Mouse (Mus musculus) left cerebral cortex, postnatal 10 days (tissue): Measurements from ENCODE around the gene Gys1. TPM values are rescaled to one million over a fixed set of nuclear protein-coding genes. Genes with fewer than 3 reads are reported as not detected.
"Not testable (repeated sequence)": the region's sequence is repeated elsewhere in the genome, so short reads cannot be mapped to it uniquely, and the experiment has no call there.

Experiments used
- DNase-seq, 2 experiments: peaks; one replicate each; pipeline ENCODE4 v3.0.0; 2021 to 2022; ENCODE audit warnings: low spot score in 2 of 2, mixed read lengths in 1 of 2; ENCODE audit errors: extremely low spot score in 1 of 2
- intact Hi-C: fragments of 180-260 bp; cut with DNase I; formaldehyde crosslinking; loops from one replicate; pipeline ENCODE4 v1.15.1; 2025
- total RNA-seq, 2 experiments: library from RNA; stranded (reverse); gene quantifications; 2 replicates each; pipeline ENCODE4 v1.2.3; 2021

Gys1 gene
- total RNA-seq, 2 experiments from 2014 or later: 16.9 to 17.3 TPM

- intact Hi-C loops: no loop called here
These were observed 31.8 kb downstream of the Gys1 start, which contains the start of gene Bax for GRCm38 (mm10) chr7:45466283-45467089. Gene Bax (minus strand): TSS chr7:45466898.

GRCm38 (mm10) chr7:45467090-45467670 is 32.5 kb downstream of the Gys1 start:
- DNase-seq: no peak
- intact Hi-C loops: no loop called here

More at GRCm38 (mm10) chr7:45466283-45467089, 31.8 kb downstream of the Gys1 start, which contains the start of gene Bax:
- peak; percentile 95 to 98 for DNase-seq

DNA sequence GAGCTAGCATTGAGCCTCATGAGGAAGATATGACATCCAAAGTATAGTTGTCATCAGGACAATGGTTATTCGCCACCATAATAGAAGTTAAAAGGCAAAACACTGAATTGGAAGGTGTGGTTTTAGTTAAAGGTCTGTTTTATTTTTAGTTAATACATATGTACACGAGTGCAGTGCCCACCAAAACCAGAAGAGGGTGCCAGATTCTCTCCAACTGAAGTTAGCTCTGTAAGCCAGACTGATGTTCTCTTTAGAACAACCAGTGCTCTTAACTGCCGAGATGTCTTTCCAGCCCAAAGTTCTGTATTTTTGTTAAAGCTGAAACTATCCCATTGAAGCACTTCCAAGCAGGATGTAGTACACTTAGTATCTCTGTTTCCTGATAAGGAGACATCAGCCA is 36.2 kb downstream of the Gys1 start:
- intact Hi-C loops: loop anchor here (10.0 kb wide), 1 partner anchor 214 kb away; the partner anchor contains the start of gene Ntn5

GRCm38 (mm10) chr7:45475291-45475969 is 40.8 kb downstream of the Gys1 start:
- intact Hi-C loops: loop anchor here (5.0 to 10.0 kb wide), 2 partner anchors 47 to 209 kb away; partner anchors contain the start of gene Ntn5
- no peak for DNase-seq

More for the DNA sequence above, 36.2 kb downstream of the Gys1 start:
- DNase-seq: peak; percentile 70 to 71

DNA sequence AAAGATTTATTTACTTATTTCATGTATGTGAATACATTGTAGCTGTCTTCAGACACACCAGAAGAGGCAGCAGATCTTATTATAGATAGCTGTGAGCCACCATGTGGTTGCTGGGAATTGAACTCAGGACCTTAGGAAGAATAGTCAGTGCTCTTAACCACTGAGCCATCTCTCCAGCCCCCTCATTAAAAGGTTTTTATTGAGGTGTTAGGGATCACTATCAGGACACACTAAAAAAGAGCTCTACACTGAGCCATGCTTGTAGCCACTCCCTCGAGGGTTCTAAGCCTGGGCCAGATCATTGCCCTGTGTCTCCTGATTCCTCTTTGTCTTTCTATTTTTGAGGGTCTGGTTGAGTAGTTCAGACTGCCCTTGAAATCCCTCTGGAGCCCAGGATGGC is 41.8 kb downstream of the Gys1 start:
- DNase-seq: no peak
- intact Hi-C loops: loop anchor here (5.0 to 10.0 kb wide), 2 partner anchors 46 to 208 kb away; partner anchors contain the start of gene Ntn5

DNA sequence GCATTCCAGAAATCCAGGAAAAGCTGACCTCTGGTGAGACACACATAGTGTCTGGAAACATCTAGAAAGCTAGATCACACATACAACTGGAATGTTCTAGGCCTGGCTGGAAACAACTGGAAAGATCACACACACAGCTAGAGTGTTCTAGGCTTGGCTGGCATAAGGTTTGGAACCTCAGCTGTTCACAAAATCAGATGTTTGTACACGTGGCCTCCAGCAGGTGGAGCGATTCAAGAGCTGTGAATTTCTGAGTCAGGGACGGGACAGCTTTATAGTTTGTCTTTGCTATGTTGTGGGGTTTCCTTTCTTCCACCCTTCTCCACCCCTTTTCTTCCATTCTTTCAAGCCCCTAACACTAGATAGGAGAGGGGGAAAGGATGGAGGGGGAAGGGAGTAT is 42.4 kb downstream of the Gys1 start:
- intact Hi-C loops: loop anchor here (5.0 to 10.0 kb wide), 2 partner anchors 45 to 208 kb away; partner anchors contain the start of gene Ntn5
- DNase-seq: peak in 1 of 2 experiments; percentile 68

GRCm38 (mm10) chr7:45478774-45479173 is 44.1 kb downstream of the Gys1 start:
- intact Hi-C loops: loop anchor here (5.0 to 10.0 kb wide), 2 partner anchors 44 to 206 kb away; partner anchors contain the start of gene Ntn5
- no peak for DNase-seq

GRCm38 (mm10) chr7:45480310-45480709 is 45.7 kb downstream of the Gys1 start:
- DNase-seq, intact Hi-C loops: not testable (repeated sequence)

GRCm38 (mm10) chr7:45481374-45481927 is 46.8 kb downstream of the Gys1 start, which contains the start of gene Tulp2:
Gene Tulp2 (plus strand): TSS chr7:45481877.
- intact Hi-C loops: no loop called here
- peak; percentile 69 to 76 for DNase-seq

- no peak for DNase-seq
- intact Hi-C loops: no loop called here
These were observed 47.5 kb downstream of the Gys1 start for GRCm38 (mm10) chr7:45482166-45482565.

DNA sequence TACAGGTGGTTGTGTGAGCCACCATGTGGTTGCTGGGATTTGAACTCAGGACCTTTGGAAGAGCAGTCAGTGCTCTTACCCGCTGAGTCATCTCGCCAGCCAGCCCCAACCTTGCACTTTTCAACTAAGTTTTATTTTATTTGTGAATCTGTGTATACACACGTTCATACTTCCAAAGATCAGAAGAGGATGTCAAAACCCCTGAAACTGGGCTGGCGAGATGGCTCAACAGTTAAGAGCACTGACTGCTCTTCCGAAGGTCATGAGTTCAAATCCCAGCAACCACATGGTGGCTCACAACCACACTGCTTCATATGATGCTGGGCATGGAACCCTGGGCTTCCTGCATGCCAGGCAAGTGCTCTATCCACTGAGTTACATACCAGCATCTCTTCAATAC is 50.3 kb downstream of the Gys1 start:
- intact Hi-C loops, DNase-seq: not testable (repeated sequence)

- DNase-seq: no peak
- intact Hi-C loops: no loop called here
These were observed 51.5 kb downstream of the Gys1 start for GRCm38 (mm10) chr7:45486158-45486557.

DNA sequence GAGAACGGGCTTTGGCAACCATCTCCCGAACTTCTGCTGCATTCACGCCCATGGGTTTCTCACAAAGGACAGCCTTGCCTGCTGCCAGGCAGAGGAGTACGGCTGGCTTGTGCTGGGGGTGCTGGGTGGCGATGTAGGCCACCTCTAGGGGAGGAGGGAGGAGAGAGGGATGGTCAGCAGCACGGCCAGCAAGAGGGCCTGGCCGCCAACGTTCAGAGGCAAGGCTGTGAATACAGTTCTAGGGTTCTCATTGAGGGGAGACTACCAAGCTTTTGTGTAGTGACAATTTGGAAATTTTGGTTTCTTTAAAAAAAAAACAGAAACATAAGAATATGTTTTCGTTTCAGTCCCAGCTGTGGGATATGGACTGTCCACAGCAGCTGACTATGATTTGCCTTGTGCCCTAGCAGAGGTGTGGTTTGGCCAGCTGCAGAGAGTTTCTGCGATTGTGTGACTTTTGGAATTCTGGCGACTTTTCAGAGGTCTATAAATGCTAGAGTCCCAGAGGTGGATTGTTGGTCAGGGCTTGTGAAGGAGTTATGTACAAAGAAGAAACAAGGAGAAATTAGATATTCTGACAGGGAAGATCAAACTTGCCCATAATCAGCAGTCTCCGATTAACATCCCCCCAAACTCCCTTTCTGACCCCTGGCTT is 52.2 kb downstream of the Gys1 start, which contains the start of gene Gm45808:
Gm45808 (minus strand) TSS at position 51 of the 655 bp plus-strand sequence.
- DNase-seq: no peak
- intact Hi-C loops: no loop called here

GRCm38 (mm10) chr7:45487861-45488292 is 53.2 kb downstream of the Gys1 start:
- intact Hi-C loops: no loop called here
- no peak for DNase-seq

DNA sequence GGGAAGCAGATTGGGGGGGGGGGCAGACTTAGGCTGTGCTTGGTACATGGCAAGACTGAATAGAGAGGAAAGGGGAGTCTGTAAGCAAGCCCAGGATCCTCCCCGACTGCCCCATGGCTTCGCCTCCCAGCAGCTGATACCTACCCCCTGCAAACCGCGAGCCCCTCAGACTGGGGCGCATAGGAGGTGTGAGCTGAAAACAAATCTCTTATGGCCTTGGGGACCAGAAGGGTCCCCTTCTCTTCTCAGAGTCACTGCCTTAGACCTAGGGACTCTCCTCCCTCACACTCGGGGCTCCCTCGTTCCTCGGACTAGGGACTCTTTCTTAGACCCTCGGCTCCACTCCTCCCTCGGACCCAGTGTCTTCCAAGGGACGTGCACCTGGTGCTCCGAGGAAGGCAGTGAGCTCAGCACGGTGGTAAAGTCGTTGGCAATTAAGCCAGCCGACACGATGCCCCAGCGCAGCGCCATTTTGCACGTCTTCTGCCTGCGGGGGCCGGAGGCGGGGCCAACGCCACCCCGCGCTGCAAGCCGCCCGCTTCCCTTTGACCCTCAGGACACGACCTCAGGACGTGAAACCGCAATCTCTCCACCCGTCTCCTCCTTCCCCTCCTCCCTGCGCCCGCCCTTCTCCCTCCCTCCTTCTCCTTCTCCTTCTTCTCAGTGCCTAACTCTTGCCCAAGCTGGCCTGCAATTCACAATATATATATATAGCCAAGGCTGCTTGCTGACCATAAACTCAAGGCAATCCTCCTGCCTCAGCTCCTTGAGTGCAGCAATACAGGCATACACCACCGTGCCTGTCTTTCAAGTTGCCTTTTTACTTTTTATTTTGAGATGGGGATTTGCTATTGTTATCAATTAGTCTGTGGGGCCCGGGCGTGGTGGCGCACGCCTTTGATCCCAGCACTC is 53.9 kb downstream of the Gys1 start, which contains the start of gene Dhdh:
Dhdh (minus strand) TSS at position 513 of the 912 bp plus-strand sequence.
- intact Hi-C loops: no loop called here
- peak in 1 of 2 experiments; percentile 76 for DNase-seq

DNA sequence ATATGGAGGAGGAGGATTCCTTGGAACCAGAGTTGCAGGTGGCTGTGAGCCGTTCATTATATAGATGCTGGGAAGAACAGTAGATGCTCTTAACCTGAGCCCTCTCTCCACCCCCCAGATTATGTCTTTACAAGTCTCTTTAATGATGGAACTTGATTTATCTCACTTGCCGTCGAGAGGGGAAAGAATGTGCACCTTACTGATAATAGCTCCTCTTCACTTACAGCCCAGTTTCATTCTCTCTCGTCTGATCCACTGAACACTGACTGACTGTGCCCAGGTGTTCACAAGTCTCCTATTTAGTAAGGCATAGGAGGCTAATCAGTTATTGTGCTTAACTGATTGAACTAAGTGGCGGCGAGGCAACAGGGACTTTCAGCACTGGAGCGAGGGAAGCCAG is 54.9 kb downstream of the Gys1 start:
- no peak for DNase-seq
- intact Hi-C loops: no loop called here

- no peak for DNase-seq
- intact Hi-C loops: no loop called here
These were observed 56.2 kb downstream of the Gys1 start for GRCm38 (mm10) chr7:45490822-45491221.
